In the genomic region with DNA sequence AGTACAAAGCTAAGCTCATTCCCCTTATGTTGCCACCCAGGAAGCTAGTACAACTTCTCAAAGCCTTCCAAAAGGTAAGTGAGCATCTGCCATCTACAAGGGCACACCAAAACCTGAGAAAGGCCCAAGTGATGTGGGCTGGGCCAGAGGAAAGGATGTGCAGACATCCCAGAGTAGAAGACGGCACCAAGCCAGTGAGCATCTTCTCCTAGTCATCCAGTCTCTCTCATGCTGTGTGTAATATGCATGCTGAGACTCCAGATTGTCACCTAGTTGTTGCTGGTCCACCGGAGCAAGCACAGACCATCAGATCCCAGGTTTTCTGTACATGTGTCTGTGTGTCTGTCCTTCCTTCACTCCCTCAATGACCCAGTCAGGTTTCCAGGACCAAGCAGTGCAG, we compare ENCODE assay signal across 20 mouse cellular contexts.
A peak's percentile ranks its signal among the peaks of the same experiment; 100 is the strongest.
DNase-seq lines count a peak whose midpoint lies in the region; ATAC-seq and TF ChIP-seq lines count a peak whose summit lies in the region.
"Had no signal": no experiment of that assay in that cellular context is flagged by ENCODE, and none has a peak within 500 bp of the region (broad histone marks: within the 10 kb centered on the region; RNA-seq: fewer than 3 reads in every experiment).

No protein-coding gene starts in this region.

- H3K36me3 ChIP-seq in heart, adult 2 months (ENCODE audit: control insufficient read depth, insufficient read depth, low read length), result no peaks in the 10 kb centered on the region
- H3K36me3 ChIP-seq in neural tube, embryonic 13.5 days, result no peaks in the 10 kb centered on the region
- H3K36me3 ChIP-seq: embryonic facial prominence, embryonic 10.5 days; G1E; heart, embryonic 13.5 days; intestine, embryonic 15.5 days had no signal

- peak; percentile 51 to 61 for DNase-seq in cerebellum, postnatal 10 days
- no peak for DNase-seq in cerebellum, adult 18-20 months
- peak; percentile 50 for DNase-seq in heart, adult 11 months
- no peak for DNase-seq in heart, adult 2 months
- DNase-seq in left cerebral cortex, postnatal 4 days, result peak; percentile 15
- DNase-seq in left cerebral cortex, postnatal 14 days (ENCODE audit: low spot score in 2 of 2), result no peak
- DNase-seq in thymus, postnatal 4 days, result no peak
- DNase-seq: adrenal gland, adult 8-10 months; adrenal gland, postnatal 36 days; B cell, adult 2 months; cerebellum, adult 9-10 months; forebrain, postnatal 0 days; gastrocnemius, postnatal 14 days; heart, postnatal 36 days had no signal

- H3K4me1 ChIP-seq in heart, adult 2 months (ENCODE audit: control insufficient read depth, insufficient read depth, low read length), result no peaks in the 10 kb centered on the region
- H3K4me1 ChIP-seq in neural tube, embryonic 13.5 days (replicated peaks), result peaks cover 37% of the 10 kb centered on the region
- H3K4me1 ChIP-seq: heart, embryonic 13.5 days; intestine, embryonic 15.5 days had no signal

- 74% methylated on average over 2 of the region's 2 CpGs for WGBS in heart, adult 2 months
- 72% methylated on average over 2 of the region's 2 CpGs for WGBS in neural tube, embryonic 13.5 days

- intact Hi-C loops in heart, adult 2 months (cut with DNase I), result no loop called here
- intact Hi-C loops in left cerebral cortex, postnatal 4 days (cut with DNase I), result no loop called here
- intact Hi-C loops in left cerebral cortex, postnatal 14 days (cut with DNase I), result loop anchor here (5.0 kb wide), 1 partner anchor 129 kb away; the partner anchor contains the start of gene Basp1

- no peak overlapping the region for H3K4me2 ChIP-seq in neural tube, embryonic 13.5 days
- H3K4me2 ChIP-seq: heart, embryonic 13.5 days; intestine, embryonic 15.5 days had no signal

- 0 out of 2 replicates have a peak, but pooled peaks have one; percentile 23 for ATAC-seq in neural tube, embryonic 13.5 days (ENCODE audit: low read depth)
- ATAC-seq: CD4-positive, CD25-positive, alpha-beta regulatory T cell, adult 4 months; forebrain, postnatal 0 days had no signal

- H3K4me3 ChIP-seq in heart, adult 2 months, result no peak overlapping the region
- no peak overlapping the region for H3K4me3 ChIP-seq in neural tube, embryonic 13.5 days
- H3K4me3 ChIP-seq: embryonic facial prominence, embryonic 10.5 days; heart, embryonic 13.5 days; intestine, embryonic 15.5 days had no signal

- no peaks in the 10 kb centered on the region for H3K27me3 ChIP-seq in heart, adult 2 months (ENCODE audit: control insufficient read depth, insufficient read depth, low read length)
- peaks cover 14% of the 10 kb centered on the region; the same call in 1 of the 2 replicates for H3K27me3 ChIP-seq in neural tube, embryonic 13.5 days
- H3K27me3 ChIP-seq: heart, embryonic 13.5 days; intestine, embryonic 15.5 days had no signal

- no peaks in the 10 kb centered on the region for H3K9me3 ChIP-seq in neural tube, embryonic 13.5 days
- H3K9me3 ChIP-seq: embryonic facial prominence, embryonic 10.5 days; heart, embryonic 13.5 days; intestine, embryonic 15.5 days had no signal

- TF ChIP-seq POLR2A in heart, adult 2 months (IDR thresholded peaks at IDR 0.05; ENCODE audit: insufficient read depth, low read depth, low read length), result no peak

- H3K27ac ChIP-seq in heart, adult 2 months, result no peak overlapping the region
- peak overlapping the region; percentile 52 for H3K27ac ChIP-seq in neural tube, embryonic 13.5 days (replicated peaks)
- H3K27ac ChIP-seq: embryonic facial prominence, embryonic 10.5 days; heart, embryonic 13.5 days; intestine, embryonic 15.5 days had no signal

- H3K9ac ChIP-seq in heart, adult 2 months (ENCODE audit: low read depth, low read length), result no peak overlapping the region
- no peak overlapping the region for H3K9ac ChIP-seq in neural tube, embryonic 13.5 days
- H3K9ac ChIP-seq: forebrain, postnatal 0 days; heart, embryonic 13.5 days; intestine, embryonic 15.5 days had no signal

- TF ChIP-seq EP300 in heart, adult 2 months (IDR thresholded peaks at IDR 0.05; ENCODE audit: insufficient read depth, low read depth, low read length), result no peak

- no peak for TF ChIP-seq CTCF in heart, adult 2 months (IDR thresholded peaks at IDR 0.05)

- no peaks in the 10 kb centered on the region for H3K79me2 ChIP-seq in heart, adult 2 months (replicated peaks; ENCODE audit: control insufficient read depth, insufficient read depth, low read length)

Comparison
In these comparisons a context has a peak if more than half of its experiments do, and no peak if none do; other contexts are left out.
1. DNase-seq: peak in cerebellum, postnatal 10 days (2 of 2), heart, adult 11 months (single experiment) and left cerebral cortex, postnatal 4 days (single experiment); none in cerebellum, adult 18-20 months (0 of 2), heart, adult 2 months (0 of 2), left cerebral cortex, postnatal 14 days (0 of 2) and thymus, postnatal 4 days (single experiment).